Mouse (Mus musculus) gastrocnemius, postnatal 10 days (tissue): Measurements from ENCODE around the gene Plxnb2. TPM values are rescaled to one million over a fixed set of nuclear protein-coding genes. Genes with fewer than 3 reads are reported as not detected.

Experiments used
- DNase-seq: peaks from one replicate; pipeline ENCODE4 v3.0.0; 2021; ENCODE audit warnings: mixed read lengths
- total RNA-seq, 2 experiments: library from RNA; stranded (reverse); gene quantifications; 2 replicates each; pipeline ENCODE4 v1.2.3; 2021

Plxnb2 gene
- total RNA-seq, 2 experiments from 2014 or later: 28.9 to 43.0 TPM

DNA sequence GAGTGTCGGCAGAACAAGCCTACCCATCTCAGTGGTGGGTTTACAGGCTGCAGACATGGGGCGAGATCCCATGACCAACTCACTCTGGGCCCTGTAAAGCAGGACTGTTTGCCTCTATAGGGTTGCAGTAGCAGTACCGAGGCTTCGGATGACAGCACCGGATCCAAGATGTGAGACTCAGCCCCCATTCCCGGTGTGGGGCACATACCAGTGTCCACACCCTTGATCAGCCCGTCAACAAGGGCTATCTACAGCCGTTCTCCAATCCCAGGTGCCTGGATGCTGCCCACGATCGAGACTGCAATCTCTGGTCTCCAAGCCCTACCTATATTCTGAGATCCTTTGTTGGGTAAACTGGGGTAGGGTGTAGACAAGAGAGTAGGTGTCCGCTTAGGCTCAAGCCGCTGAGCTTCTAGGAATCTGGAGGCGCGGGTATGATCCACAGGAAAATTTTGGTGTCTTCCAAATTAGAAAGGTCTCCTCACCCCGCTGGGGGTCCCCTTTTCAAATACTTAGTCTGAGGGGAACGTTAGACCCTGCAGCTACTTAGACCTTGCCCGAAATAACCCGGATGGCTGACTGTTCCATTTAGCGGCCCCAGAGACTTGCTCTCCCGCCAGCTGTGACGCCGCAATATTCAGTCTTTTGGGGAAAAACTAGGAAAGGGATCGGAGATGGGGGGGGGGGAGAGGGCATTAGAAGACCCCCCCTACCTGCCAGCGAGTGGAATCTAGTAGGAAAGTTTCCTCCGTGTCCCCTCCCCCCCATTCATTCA lies 31.9 kb downstream of the Plxnb2 start:
- no peak for DNase-seq

DNA sequence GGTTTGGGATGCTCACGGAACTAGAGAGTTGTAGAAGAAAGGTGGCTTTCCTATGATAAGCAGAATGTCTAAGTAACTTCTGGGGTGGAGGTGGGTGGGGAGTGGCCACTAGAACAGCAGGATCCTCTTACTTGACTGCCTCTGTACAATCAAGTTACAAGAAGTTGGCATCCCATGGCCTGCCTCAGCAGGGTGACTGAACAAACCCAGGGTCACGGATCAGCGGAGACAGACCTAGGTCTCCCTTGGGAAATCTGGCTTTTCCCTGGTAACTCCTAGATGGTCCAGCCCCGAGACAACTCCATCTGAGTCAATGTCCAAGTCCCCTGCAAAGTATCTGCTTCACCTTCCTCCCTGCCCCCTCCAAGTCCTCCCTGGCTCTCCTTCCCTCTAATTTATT lies 32.7 kb downstream of the Plxnb2 start:
- no peak for DNase-seq

DNA sequence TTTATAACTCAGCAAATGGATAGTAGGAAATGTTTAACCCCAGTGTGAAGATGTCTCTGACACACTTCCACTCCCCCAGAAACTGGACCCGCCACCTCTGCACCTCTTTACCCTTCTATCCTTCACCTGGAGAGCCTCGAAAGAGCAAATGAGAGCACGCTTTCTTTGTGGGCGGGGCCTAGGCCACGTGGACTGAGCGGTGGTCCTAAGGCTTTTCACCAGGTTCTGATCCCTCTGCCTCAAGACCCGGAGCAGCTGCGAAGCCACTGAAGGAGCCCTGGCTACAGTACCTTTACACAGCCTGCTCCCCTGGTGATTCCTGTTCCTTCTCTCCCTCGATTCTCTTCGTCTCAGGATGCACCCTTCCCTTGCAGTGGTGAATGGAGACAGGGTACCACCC lies 33.1 kb downstream of the Plxnb2 start:
- no peak for DNase-seq

DNA sequence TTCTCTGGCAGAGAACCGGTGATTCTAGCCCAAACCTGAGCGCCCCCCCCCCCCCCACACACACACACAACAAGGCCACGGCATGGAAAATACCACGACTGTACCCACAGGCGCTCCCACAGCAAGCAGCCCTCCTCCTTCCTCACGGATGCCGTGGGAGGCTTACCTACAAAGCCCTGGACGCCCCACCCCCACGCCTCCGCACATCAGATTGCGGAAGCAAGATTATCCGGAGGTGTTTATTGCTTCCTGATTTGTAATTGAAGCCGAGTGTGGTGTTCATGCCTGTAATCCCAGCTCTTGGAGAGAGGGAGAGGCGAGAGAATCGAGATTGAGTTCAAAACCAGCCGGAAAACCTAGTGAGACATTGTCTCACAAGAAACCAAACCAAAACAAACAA lies 33.6 kb downstream of the Plxnb2 start:
- no peak for DNase-seq

DNA sequence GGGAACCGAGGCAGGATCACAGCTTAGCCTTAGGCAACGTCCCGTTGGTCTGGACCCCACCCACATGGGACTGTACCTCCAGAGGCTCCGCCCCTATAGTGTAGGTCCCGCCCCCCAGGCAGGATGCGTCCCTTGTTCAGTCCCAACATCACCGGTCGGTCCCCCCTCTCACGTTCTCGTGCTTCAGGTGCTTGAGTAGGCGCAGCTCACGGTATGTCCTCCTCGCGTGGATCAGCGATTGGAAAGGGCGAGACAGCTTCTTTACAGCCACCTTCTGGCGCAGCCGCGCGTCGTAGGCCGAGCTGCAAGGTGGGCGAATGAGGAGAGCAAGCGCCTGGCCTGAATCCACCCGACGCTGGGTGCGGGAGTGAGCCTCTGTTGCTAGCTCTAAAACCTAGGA lies 34.1 kb downstream of the Plxnb2 start:
- no peak for DNase-seq

DNA sequence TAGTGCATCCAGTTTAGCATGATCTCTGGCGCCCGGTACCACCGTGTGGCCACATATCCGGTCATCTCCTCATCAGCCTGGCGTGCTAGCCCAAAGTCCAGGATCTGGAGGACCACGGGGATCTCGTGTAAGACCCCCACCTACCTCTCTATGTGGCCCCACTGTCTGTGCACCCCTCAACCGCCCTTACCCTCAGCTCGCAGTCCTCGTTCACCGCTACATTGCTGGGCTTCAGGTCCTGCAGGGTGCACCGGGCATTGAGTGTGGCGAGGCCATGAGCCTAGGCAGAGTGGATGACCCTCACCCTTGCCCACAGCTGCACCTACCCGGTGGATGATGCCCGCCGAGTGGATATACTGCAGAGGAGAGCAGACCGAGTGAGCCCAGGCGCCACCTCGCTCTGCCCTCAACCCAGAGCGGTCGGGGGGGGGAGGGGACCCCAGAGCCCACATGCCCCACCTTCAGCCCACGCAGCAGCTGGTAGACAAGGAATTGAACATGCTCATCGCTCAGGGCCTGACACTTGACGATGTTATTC lies 34.7 kb downstream of the Plxnb2 start:
- DNase-seq: no peak

DNA sequence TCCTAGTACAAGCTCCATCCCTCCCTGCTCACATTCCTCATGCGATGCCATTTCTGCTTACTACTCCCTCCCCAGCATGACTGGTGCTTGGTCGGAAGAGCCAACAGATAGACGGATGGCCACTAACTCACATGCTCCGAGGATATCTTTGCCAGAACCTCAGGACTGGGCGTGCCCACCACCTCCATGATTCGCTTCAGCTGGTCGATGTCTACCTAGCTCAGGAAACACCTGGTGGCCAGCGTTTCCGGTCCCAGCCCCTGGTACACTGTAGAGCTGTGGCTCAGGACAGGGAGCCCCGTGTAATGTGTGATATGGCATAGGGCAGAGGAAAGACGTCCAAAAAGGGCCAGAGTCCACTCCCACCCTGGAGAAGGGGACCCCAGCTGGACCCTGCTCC lies 35.6 kb downstream of the Plxnb2 start:
- no peak for DNase-seq

DNA sequence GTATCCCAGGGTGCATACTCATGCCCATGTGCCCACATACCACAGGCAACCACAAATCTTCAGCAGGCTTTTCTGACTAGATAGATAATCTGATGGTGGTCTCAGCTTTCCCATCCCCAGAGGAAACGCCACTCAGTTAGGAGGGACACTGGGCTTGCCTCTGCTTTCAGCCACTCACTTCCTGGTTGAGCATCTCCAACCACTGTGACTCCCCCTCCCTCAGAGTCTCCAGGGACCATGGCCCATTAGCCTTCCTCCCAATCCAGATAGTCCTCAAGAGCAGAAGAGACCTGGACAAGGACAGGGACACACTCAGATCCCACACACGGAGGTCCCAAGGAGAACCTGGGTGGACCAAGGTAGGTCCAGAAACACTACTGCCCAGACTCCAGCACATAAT lies 37.5 kb downstream of the Plxnb2 start:
- no peak for DNase-seq

DNA sequence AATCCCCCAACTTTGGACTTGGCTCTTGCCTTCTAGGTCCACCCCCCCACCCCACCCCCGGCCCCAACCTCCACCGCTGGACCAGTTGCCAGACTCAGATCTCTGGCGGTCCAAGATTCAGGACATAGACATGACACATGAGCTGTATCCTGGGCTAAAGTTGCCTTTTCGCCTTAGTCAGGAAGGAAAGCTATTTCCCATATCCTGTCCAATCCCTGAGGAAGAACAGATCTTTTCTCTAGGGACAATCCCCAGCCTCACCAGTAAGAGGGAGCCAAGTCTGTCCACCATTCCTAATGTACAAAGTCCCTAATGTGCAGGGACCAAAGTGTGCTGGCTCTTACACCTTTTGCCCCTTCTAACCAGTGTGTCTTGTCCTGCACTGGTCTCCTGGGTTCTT lies 38.7 kb downstream of the Plxnb2 start:
- no peak for DNase-seq

DNA sequence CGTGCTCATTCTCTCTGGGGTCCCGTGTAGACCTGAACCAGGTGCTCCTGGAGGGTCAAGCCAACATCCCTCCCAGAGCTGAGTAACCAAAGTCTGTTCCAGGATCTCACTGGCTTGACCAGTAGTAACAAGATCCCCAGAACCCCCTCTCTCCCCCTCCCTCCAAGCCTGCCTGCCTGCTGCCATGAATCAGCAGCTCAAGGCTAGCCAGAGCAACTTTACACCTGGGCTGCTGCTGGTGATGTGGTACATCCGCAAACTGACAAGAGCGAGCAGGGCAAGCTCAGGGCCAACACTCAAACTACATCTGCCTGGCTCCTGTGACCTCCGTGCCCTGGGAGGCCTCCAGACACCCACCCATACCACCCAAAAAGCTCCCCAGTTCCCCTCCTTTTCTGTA lies 39.1 kb downstream of the Plxnb2 start:
- no peak for DNase-seq

DNA sequence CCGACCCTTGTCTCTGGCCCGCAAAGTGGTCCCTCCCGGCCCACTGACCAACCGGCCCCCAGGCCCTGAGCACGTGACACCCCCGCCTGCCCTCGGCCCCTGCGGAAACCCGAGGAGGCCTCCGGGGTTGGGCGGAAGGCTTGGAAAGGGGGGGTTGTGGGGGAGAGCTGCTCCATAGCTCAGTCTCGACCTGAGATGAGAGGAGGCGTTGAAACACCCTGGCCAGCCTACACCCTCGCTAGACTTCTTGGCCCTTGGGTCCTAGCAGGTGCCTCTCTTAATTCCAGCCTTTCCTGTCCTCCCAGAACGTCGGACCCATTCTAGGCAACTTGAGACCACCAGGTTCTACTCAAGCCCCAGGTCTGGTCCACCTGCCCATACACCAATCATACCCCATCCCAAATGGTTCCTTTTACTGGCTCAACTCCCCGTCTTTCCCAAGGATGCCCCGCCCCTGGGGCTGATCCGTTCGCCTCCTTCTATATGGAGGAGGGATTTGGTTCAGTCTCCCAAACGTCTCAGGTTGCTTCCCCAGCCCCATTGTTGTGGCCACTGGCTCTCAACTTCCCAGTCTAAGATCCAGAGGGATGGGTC lies 39.8 kb downstream of the Plxnb2 start, which contains the start of gene Mapk12:
Gene Mapk12, minus strand, starts transcription at position 45 of the 594 bp plus-strand sequence.
- peak; percentile 71 for DNase-seq

DNA sequence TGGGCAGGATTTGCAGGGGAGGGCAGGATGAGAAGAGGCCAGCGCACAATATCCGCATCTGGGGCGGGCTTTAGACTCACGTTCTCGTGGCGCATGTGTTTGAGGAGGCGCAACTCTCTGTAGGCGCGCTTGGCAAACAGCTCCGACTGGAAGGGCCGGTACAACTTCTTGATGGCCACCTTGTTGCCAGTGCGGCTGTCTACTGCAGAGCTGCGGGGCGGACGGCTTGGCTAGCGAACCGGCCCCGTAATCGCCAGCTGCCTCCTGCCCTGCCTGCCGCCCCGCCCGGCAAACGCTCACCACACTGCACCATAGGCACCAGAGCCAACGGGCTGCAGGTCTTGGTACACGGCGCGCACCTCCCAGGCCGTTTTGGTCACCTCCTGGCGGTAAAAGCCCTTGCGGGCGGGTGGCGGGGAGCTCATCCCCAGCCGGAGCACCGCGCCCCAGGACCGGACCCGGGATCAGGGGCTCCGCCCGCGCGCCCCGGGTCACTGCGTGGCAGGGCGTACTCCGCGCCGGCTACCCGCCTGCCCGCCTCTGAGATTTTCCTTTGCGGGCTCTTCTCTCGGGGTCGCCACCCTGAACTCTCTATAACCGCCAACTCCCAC lies 40.4 kb downstream of the Plxnb2 start:
- DNase-seq: peak; percentile 58

DNA sequence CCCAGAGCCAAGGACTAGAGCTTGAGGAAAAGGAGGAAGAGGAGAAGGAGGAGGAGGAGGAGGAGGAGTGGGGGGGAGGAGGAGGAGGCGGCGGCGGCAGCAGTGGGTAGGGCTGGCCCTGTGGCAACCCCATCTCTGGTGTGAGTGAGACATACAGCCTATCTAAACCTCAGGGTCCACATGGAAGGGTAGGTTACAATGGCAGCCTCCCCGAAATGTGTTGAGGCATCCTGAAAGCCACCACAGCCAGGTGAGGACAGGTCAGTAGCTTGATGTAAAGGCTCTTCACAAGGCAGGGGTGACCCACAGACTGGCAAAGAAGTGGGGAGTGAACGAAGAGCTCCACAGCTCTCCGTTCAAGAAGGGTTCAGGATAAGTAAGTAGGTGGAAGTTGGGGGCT lies 42.1 kb downstream of the Plxnb2 start:
- DNase-seq: no peak

DNA sequence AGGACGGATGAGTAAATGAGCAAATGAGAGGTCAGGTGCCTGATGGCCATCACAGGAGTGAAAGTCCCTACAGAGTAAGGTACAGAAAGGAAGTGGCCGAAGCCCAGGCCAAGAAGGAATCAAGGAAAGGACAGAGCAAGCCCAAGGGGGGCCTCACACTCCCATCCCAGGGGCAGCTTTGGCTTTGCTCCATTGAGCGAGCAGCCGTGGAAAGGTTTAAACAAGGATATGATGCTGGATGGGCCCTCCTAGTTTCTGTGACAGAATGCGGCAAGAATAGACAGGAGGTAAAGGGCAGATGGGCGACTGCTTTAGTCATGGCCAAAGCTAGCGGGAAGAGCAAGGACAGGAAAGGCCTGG lies 42.6 kb downstream of the Plxnb2 start:
- DNase-seq: no peak

DNA sequence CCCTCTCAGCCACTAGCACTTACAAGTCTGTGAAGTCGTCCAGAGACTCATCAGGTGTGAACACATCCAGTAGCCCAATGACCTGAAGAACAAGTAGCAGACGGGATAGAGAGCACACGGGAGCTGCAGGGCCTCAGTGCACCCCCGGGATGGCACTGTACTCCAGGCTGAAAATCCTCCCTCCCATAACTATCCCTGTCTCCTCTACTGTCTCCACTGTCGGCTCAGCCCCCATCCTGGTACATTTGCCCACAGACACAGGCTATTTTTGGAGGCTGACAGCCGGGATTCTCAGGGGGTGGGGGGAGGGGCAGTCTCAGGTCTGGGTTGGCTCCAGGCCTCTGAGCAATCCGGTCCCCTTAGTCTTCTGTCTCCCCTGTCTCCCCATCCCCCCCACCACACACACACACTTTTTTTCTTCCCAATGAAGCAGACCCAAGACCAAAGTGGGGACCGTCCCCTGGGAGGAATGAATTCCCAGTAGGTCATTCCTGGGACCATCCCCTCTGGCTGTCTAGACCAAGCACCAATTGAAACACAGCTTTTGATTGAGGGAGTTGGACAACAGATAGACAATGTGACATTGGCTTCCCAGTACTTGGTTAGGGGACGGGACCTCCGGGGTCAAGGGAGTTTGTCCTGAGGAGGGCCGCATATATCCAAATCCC lies 43.1 kb downstream of the Plxnb2 start:
- no peak for DNase-seq

DNA sequence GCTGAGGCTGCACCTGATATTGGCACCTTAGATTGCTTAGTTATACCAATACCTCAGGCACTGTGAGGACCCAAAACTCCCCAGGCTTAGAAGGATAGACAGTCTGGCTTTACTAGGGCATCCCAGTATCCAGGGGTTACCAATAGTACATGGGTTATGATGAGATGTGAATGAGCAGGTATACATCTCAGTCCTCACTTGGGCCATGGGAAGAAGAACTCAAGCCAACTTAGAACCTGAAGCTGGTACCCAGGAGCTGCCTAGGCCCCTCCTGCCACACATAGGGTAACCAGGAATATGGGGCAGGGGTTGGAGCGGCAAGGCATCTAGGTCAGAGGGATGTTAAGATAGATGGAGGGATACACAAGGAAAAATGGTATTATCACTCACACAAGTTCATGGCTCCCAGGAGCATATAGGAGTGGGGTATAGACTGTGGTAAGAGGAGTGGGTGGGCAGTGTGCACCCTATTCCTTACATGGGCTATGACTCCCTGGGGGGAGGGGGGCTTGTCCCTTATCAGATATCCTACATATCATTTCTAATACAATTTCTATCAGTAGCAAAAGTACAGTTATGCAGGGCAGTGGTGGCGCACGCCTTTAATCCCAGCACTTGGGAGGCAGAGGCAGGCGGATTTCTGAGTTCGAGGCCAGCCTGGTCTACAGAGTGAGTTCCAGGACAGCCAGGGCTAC lies 44.0 kb downstream of the Plxnb2 start:
- DNase-seq: no peak

DNA sequence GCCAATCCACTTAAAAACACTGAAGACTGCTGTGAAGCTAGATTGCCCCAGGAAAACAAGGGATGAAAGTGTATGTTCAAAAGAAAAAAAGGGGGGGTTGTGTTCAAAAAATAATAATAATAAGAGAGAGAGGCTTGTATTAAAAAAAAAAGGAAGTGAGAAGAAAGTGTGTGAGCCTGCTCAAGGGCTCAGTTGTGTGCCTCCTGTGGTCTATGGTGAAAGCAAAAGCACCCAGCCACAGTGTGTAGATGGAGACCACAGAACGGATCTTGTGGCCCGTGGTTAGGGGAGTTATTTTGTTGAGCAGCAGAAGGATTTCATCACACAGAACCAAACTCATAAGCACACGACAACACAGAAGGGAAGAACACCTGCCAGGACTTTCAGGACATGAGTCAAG lies 49.3 kb downstream of the Plxnb2 start:
- DNase-seq: no peak

DNA sequence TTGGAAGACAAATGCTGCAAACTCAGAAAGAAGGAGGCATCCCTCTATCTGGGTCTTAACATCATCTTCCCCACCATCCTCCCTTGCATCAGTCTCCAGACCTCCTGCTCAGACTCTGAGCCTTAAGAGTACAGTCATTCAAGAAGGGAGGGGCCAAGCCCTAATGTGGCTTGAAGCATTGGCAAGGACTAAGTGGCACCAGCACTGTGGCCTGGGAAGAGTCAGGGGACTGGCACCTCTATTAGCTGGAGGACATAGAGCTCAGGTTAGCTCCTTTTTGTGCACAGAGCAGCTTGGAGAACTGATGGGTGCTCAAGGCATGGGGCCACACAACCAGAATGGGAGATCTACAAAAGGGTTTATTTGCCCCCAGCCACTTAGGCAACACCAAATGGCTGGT lies 50.3 kb downstream of the Plxnb2 start:
- DNase-seq: no peak

DNA sequence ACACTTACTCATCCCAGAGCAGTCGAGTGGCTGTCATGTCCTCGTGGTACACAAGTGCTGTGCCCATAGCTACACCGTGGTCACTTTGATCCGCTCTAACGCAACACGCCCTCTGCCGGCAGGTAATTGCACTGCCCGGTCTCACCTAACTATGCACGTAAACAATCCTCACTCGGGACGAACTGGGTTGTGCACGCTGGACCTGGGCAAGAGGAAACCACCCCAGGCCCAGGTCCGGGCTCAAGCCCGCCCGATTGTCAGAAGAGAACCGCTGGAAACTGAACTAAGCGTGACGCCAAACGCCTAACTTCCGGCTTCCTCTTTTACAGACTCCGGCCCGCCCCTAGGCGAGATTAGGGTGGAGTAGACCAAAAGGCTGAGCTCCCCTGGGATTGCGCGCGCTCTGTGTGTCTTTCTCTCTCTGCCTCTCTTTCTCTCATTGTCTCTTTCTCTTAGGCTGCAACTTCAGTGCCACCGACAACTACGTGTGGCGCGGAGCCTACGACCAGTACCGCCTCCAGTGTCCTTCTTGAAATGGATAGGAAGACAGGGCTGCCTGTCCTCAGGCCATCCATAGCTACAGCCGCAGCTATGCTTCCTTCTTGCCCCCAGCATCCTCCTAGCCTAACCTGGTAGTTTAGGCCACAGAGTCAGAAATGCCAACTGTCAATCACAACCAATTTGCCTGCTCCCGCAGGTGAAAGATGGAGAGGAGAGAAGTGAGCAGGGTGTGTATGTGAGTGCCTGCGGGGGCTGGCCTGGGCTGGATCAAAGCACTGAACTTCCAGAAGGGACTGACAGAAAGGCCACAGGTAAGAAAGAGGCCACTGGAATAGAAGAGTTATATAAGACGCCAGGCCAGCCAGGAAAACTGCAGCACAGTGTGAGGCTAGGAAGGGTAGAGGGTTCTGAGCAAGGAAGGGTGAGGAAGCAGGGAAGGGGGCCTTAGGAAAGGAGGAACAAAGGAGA lies 51.9 kb downstream of the Plxnb2 start, which contains the start of gene Hdac10:
Gene Hdac10, minus strand, starts transcription at position 319 of the 969 bp plus-strand sequence.
- peak; percentile 79 for DNase-seq

DNA sequence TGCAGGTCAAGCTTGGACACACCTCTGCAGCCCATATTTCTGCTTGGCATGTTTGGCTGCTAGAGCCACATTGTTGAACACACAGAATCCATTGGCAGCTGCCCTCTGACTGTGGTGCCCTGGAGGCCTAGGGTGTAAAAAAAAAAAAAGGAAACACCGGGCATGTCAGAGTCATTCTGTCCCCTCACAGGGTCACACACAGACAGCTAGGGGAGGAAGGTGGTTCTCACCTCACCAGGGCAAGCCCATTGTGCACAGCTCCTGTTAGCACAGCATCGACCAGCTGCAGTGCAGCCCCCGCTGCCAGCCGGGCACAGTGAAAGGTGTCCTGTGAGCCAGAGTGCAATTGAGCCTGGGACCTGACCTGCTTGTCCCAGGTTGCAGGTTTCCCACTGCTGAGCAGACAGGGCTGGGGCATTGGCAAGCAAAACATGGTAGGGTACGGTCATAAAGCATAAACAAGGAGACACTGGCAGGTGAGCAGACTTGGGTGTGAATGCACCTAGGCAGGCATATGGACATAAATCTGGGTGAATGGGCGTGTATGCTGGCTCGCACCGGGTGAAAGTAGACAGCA lies 53.1 kb downstream of the Plxnb2 start:
- DNase-seq: no peak

DNA sequence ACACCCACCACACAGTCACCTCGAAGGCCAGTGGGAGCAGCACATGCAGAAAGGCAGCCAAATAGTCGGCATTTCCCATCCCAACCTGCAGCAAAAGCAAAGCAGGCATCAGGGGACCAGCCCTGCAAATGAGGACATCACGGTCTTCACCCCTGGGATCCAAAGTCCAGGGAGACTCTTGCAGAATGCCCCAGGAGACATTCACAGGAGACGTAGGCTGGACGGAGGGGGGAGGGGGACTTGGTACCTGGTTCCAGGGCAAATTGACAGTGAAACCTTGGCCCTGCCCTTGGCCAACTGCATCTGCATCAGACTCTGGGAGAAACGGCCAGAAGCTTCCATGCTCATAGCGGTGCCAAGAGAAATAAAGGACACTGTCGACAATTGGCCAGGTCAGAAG lies 54.0 kb downstream of the Plxnb2 start:
- DNase-seq: no peak
